Mouse (Mus musculus): ENCODE measurements around the gene Pus10.
"Not testable (repeated sequence)": the region's sequence is repeated elsewhere in the genome, so short reads cannot be mapped to it uniquely, and the experiment has no call there.

The Pus10 gene

DNA sequence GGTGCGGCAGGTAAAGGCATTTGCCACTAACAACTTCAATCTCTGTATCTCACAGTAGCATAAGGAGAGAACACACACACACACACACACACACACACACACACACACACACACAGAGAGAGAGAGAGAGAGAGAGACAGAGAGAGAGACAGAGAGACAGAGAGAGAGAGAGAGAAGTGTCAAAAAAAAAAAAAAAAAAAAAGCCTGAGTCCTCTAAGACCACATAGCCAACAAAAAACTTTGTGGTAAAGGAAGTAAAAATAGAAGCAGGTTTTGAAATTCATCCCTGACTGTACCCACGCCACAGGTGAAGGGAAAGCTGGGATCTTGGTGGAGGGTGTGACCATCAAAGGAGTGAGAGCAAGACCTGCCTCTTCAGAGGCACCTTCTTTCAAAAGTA is 92.7 kb downstream of the Pus10 start:
- no peak for DNase-seq (ENCODE audit: low spot score in 2 of 2)

DNA sequence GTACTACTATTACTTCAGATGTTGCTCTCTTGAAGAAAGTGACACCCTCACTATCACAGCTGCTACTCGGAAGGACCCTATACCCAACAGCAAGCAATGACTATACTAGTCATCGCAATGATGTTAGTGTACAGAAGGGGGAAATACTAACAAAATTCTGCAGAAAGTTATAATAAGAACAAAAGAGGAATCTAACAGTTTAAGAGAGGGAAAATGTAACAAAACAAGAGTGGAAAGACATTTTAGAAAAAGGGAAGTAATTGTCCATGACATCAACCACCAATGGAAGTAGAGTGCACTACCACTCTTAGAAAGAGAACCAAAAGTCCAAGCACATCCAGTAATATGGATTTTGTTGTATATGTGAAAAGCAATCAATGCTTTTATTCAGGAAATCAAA is 97.2 kb downstream of the Pus10 start:
- no peak for DNase-seq (ENCODE audit: low spot score in 2 of 2)

DNA sequence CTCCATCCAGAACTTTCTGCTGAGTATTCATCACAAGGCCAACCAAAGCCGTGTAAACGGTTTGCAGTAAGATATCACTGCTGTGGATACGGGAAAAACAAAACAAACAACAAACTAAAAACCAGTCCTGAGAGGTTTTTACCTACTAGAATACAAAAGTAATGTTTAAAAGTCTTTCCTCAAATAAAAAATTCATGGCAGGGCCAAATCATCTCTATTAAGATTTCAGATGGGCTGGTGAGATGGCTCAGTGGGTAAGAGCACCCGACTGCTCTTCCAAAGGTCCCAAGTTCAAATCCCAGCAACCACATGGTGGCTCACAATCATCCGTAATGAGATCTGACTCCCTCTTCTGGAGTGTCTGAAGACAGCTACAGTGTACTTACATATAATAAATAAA is 101.9 kb downstream of the Pus10 start:
- DNase-seq (ENCODE audit: low spot score in 2 of 2): not testable (repeated sequence)

DNA sequence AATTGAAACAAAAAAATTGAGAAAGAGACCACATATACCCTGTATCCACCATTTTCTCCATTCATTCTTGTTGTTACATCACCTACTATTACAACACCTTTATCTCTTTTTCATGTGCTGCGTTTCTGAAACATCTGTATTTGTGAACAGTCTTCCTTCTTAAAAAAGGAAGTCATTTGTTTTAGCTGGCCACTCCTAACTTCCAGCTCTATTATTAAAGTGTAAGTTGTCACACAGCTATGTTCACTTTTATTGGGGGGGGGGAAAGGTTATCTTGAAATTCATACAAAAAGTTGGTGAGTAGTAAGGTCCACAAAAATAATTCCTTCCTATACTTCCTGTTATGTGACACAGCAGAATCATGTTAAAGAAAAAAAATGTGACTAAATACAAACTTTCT is 102.5 kb downstream of the Pus10 start:
- DNase-seq (ENCODE audit: low spot score in 2 of 2): no peak

DNA sequence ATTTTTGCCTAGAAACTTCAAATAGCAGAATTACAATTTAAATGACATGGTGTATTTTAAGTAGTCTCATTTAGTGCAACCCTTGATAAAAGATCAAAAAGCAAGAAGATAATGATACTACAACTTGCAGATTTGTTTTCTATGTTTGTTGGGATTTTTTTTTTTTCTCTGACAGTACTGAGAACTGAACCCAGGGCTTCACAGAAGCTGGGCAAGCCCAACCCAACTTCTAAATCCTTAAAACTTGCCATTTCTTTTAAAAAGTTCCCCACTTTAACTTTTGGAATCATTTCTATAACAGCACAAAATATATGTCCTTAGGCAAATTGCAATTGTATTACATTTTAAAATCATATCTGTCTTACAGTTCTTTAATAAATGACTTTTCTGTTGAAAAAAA is 103.6 kb downstream of the Pus10 start:
- no peak for DNase-seq (ENCODE audit: low spot score in 2 of 2)

DNA sequence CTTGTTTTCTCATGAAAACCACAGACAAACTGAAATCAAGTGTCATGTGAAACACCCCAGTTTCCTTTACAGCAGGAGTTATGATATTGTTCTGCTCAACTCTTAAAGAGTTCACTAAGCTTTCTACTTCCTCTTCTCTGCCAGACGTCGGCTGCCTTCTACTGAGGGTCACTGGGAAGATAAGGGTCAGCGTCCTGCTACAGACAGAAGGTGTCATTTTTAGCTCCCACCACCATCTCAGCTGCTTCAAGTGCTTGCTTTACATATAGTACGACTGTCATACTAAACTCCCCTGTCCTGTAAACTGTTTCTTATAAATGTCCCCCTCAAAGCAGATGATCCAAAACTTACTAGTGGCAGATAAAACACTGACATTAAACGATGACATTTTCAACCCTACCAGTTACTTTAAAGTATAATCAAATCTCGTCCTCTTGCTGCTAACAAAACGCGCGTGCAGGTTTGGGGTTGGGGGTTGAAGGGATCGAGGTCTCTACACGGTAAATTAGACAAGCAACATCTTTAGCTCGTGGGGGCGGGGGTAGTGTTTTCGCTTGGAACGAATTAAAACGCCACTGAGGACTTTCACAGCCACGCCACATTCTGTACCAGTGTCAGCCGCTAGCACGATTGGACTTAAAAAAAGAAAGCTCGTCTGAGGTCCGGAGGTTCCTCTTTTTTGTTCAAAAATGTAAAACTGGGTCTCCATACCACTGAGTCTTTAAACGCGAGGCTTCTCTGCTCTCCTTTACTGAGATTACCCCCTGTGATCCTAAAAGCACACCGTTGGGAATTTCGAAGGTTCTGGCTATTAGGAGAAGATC is 104.4 kb downstream of the Pus10 start:
- peak; percentile 4 to 12 for DNase-seq (ENCODE audit: low spot score in 2 of 2)

DNA sequence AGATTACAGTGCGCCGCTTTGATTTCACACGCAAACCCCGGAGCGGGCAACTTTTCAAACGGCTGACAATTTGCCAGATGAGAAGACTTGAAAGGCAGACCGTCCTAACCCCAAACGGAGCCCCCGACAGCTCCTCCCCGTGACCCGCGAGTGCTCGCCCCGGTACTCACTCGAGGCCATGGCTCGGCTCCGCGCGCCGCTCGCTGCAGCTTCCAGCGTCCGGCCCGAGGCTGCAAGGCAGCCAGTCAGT is 105.0 kb downstream of the Pus10 start:
- DNase-seq (ENCODE audit: low spot score in 2 of 2): no peak

DNA sequence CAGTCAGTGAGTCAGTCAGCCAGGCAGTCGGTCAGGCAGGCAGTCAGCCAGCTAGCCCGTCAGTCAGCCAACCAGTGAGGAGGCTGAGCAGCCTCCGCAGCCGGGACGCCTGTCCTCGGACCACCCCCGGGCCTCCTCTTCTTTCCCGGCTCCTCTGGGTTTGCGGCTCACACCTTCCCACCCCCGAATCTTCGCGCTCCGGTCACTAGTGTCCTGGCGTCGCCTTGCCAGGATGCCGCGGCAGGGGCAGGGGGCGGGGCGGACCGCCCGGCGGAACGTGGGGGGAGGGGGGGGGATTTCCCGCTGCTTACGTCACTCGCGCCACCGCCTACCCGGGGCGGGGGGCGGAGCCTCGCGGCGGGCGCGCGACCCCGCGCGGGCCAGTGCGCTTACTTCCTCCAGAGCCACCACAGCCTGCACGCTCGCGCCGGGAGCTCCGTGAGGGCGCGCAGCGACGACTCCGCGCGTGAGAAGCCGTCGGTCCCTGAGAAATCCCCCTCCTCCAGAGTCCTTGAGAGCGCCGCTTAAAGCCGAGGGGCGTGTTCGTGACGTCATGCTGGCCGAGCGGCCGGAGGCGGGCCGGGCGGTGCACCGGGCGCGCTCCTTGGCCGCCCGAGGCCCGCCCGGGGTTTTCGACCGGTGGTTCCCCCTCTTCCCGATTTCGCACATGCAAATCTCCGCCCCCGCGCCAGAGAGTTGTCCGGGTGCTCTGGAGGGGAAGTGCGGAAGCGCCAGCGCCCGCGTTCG is 105.5 kb downstream of the Pus10 start, which contains the start of gene Rel:
Gene Rel, minus strand, starts transcription at position 211 of the 747 bp plus-strand sequence.
- DNase-seq (ENCODE audit: low spot score in 2 of 2): peak; percentile 88 to 93

DNA sequence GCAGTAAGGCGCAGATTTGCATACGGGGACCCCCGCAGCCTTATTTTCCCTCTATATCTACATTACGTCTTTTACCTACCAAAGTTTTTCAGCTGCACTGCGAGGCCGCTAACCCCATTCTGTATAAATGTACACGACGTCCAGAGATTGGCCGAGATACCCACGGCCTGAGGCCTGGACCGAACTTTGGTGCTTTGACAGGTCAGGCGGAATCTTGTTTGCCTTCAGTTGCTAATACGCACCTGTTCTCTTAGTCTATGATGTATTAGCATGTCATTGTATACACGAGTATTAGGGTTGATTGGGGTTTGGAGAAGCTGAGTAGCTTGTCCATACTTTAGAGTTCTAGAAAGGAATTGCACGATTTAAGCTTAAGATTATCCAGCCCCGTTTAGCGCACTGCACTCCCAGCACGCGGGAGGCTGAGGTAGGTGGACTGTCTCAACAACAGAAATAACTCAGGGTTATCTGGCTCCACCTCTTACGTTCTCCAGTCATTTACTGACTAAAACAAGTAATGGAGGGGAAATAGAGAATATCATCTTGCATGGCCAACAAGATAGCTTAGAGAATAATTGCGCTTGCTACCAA is 106.1 kb downstream of the Pus10 start:
- no peak for DNase-seq (ENCODE audit: low spot score in 2 of 2)

DNA sequence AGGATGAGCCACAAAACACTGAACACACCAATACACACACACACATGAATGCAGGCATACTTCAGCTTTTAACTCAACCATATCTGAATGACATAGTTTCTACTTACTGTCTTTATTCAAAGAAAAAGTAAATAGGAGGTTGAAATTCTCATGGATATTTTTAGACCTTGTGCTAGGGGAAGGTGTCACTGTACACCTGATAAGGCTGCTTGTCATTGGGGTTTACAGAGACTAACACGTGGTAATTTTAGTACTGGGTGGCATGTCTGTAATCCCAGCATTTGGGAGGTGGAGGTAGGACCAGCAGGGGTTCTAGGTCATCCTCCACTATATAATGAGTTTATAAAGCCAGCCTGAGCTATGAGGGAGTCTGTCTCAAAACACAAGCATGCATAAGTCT is 107.0 kb downstream of the Pus10 start:
- DNase-seq (ENCODE audit: low spot score in 2 of 2): no peak

DNA sequence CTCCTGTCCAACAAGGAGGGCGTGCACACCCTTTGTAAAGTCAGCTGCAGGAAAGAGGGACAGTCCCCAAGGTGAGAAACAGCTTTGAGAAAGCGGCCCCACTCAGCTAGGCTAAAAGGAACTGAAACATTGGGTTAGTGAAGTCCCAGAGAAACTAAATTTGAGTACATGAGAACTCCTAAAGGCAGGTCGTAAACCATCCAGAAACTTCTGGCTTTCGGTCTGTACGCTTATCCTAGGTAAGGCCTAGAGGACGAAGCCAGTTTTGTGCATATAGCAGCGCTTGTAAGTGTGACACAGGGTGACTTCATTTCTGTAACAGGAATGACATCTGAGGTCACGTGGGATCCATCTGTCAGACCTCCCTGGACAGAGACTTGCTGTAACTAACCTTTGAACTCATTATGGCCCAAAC is 113.3 kb downstream of the Pus10 start:
- DNase-seq (ENCODE audit: low spot score in 2 of 2): no peak

DNA sequence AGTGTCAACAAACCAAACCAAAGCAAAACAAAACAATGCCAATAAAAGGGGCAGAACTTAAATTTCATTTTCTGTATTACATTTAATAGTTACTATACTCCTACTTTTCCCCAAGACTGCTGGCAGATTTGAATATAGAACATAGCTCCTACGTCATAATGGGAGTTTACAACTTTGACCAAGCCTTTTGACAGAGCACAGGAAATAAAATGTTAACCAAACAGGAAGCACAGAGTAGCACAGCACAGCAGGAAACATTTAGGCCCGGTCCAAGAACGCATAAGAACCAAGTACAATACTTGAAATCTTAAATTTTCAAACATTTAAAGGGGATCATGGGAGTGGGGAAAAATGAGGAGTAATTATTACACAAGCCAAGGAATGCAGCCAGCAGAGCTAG is 116.6 kb downstream of the Pus10 start:
- DNase-seq (ENCODE audit: low spot score in 2 of 2): no peak
